Mouse (Mus musculus) liver, adult (tissue): Measurements from ENCODE around the gene Fam228a.

Experiments
- GATA4 ChIP-seq: IDR thresholded peaks from 2 replicates; pipeline ENCODE4 v1.6.1; 2014; ENCODE audit warnings: mild to moderate bottlenecking, low read length; ENCODE audit not compliant: insufficient replicate concordance

Fam228a gene

GRCm38 (mm10) chr12:4719762-4720754 is 18.2 kb downstream of the Fam228a start:
- no peak for TF ChIP-seq GATA4

GRCm38 (mm10) chr12:4719066-4719761 is 19.0 kb downstream of the Fam228a start:
- no peak for TF ChIP-seq GATA4

DNA sequence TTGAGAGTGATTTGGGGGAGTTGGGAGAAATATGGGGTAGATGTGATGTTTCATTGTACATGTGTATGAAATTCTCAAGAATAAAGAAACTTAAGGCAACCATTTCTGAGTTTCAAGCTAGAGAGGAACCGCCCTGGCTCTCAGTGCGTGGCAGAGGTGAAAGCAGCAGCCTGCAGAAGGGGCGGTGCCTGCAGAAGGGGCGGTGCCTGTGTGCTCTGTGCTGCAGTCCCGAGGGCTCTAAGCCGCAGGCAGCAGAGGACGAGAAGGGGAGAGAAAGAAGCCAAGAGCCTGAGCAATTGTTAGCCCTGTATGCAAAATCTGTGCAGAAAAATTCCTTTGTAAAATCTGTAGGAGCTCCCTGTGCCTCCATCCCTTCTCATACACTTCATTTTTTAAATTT is 20.8 kb downstream of the Fam228a start:
- no peak for TF ChIP-seq GATA4

GRCm38 (mm10) chr12:4715606-4716005 is 22.6 kb downstream of the Fam228a start:
- no peak for TF ChIP-seq GATA4

DNA sequence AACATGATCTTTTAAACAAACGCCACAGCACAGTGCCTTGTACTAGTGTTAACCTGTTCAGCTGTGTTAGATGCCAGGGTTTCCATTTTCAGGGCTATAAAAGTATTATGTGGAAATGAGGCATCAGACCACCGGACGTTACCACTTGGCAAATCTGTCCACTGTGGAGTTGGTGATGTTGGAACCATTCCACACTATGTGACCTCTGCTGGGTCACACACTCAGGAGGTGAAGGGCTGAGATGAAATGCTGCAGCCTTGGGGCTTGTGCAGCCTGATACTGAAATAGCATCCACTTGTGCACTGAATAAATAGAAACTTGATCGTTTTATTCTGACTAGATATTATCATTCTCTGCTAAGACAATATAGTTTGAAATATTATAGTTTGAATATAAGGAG is 24.9 kb downstream of the Fam228a start:
- TF ChIP-seq GATA4: no peak

- TF ChIP-seq GATA4: no peak
These were observed 28.3 kb downstream of the Fam228a start for GRCm38 (mm10) chr12:4709926-4710325.

- no peak for TF ChIP-seq GATA4
These were observed 29.2 kb downstream of the Fam228a start for GRCm38 (mm10) chr12:4708881-4709604.

GRCm38 (mm10) chr12:4708296-4708695 is 29.9 kb downstream of the Fam228a start:
- TF ChIP-seq GATA4: no peak

DNA sequence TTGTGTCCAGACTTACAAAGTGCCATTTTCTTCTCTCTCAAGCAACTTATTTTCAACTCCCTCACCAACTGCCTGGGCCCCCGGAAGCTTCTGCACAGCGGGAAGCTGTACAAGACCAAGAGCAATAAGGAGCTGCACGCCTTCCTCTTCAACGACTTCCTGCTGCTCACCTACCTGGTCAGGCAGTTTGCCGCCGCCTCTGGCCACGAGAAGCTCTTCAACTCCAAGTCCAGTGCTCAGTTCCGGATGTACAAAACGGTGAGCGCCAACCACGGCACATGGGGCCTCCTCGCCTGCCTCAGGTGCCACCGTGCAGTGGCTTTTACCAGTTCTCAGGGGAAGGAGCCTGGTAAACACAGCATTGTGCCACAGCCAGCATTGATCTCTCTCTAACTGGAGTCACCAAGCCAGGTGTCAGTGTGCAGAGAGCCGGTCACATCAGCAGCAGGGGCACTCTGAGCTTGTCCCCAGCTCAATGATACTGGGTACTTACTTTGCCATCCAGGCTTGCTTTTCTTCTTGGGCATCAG is 30.7 kb downstream of the Fam228a start:
- no peak for TF ChIP-seq GATA4

- no peak for TF ChIP-seq GATA4
These were observed 31.3 kb downstream of the Fam228a start for GRCm38 (mm10) chr12:4706901-4707300.

DNA sequence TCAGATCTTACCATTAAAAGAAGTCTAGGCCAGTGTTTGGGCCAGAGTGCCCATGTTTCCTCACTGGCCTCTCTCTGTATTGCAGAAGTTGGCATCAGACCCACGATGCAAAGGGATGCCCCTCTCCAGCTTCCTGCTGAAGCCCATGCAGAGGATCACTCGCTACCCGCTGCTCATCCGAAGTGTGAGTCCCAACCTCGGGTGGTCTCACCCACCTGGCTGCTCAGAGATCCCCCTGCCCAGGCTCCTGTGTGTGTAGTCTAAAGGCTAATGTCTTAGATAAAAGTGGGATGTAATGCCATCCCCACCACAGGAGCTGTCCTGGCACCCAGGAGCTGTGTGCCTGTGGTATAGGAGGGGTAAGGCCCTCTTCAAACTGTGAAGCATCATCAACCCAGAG is 32.1 kb downstream of the Fam228a start:
- no peak for TF ChIP-seq GATA4

- no peak for TF ChIP-seq GATA4
These were observed 43.7 kb downstream of the Fam228a start for GRCm38 (mm10) chr12:4694534-4694933.

GRCm38 (mm10) chr12:4691193-4691592 is 47.0 kb downstream of the Fam228a start:
- TF ChIP-seq GATA4: no peak

DNA sequence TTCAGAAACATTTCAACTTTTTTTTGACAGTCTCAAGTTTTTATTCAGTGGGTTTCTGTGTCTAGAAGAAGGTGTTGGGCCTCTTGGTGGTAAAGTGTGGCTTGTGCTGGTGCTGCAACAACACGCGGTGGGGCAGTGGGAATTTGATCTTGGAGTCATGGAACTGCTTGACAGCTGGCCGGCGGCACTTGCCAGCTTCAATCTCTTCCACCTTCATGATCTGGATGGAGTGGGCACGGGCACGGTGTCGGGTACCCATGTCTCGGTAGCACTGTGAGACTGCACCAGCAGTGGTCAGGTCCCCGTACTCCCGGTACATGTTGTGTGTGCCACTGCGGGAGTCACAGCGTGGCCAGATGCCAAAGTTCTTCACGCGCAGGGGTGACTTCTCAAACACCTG is 48.9 kb downstream of the Fam228a start:
- no peak for TF ChIP-seq GATA4

DNA sequence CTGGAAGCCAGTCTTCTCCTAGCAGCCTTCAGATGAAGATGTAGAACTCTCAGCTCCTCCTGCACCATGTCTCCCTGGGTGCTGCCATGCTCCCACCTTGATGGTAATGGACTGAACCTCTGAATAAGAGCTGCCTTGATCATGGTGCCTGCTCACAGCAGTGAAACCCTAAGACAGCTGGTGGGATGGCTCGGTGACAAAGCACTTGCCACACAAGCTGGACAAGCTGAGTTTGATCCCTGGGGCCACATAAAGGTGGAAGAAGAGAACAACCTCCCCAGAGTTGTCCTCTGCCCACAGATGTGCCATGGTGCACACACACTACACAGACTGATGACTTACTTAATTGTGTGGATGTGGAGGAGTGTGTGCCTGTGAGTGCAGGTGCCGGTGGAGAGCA is 49.8 kb downstream of the Fam228a start:
- no peak for TF ChIP-seq GATA4
